Mouse (Mus musculus) liver, postnatal 0 days (tissue): ENCODE measurements around the gene Dus2. TPM values are rescaled to one million over a fixed set of nuclear protein-coding genes. Genes with fewer than 3 reads are reported as not detected.

Experiments used
- ATAC-seq: fragments of 200-750 bp; cut with Nextera tagmentation; 2 replicates; pipeline ENCODE4 v1.8.0; 2017; ENCODE audit warnings: mild to moderate bottlenecking, moderate library complexity
- DNase-seq: peaks from one replicate; pipeline ENCODE4 v3.0.0-alpha.2; 2016
- H3K27ac ChIP-seq: fragments of 300-500 bp; sonication (generic); 2 replicates; pipeline ENCODE4 v1.5.1; 2014; ENCODE audit warnings: antibody characterized with exemption, moderate library complexity, mild to moderate bottlenecking, low read depth
- H3K27me3 ChIP-seq: fragments of 300-500 bp; sonication (generic); 2 replicates; pipeline ENCODE4 v1.6.1; 2014; ENCODE audit warnings: low read length, control low read depth, mixed read lengths; ENCODE audit not compliant: insufficient read depth
- H3K36me3 ChIP-seq: fragments of 300-500 bp; sonication (generic); replicated peaks from 2 replicates; pipeline ENCODE4 v1.6.1; 2014; ENCODE audit warnings: mild to moderate bottlenecking, control low read depth, low read length, moderate library complexity, mixed read lengths; ENCODE audit not compliant: insufficient read depth
- H3K4me1 ChIP-seq: fragments of 300-500 bp; sonication (generic); 2 replicates; pipeline ENCODE4 v1.6.1; 2014; ENCODE audit warnings: antibody characterized with exemption, mild to moderate bottlenecking, control low read depth; ENCODE audit not compliant: insufficient read depth
- H3K4me2 ChIP-seq: fragments of 300-500 bp; sonication (generic); 2 replicates; pipeline ENCODE4 v1.6.1; 2014; ENCODE audit warnings: low read depth, mild to moderate bottlenecking, low read length, moderate library complexity, mixed read lengths
- H3K4me3 ChIP-seq: fragments of 300-500 bp; sonication (generic); 2 replicates; pipeline ENCODE4 v1.5.1; 2014; ENCODE audit warnings: low read depth, low read length
- H3K9ac ChIP-seq: fragments of 300-500 bp; sonication (generic); replicated peaks from 2 replicates; pipeline ENCODE4 v1.6.1; 2014; ENCODE audit warnings: mild to moderate bottlenecking, moderate library complexity
- H3K9me3 ChIP-seq: fragments of 300-500 bp; sonication (generic); 2 replicates; pipeline ENCODE4 v1.6.1; 2016; ENCODE audit warnings: mild to moderate bottlenecking, control low read depth, low read length, mixed read lengths
- CTCF ChIP-seq: sonication (generic); IDR thresholded peaks from 2 replicates; pipeline ENCODE4 v1.5.1; 2016; ENCODE audit warnings: antibody characterized with exemption, low read depth
- EP300 ChIP-seq: IDR thresholded peaks from 2 replicates; pipeline ENCODE4 v1.6.1; 2016; ENCODE audit warnings: antibody characterized with exemption, low read depth, mild to moderate bottlenecking
- WGBS: fragments of 180-500 bp; shearing (Covaris S2); extraction: QIAGEN DNeasy Blood & Tissue Kit; methylation state at CpG from one replicate; pipeline ENCODE4 v1.1.7; 2014; ENCODE audit not compliant: insufficient replicate concordance; 5-methylcytosine and 5-hydroxymethylcytosine counted together
- polyA plus RNA-seq: library from polyadenylated mRNA; unstranded; fragments of >200 nt; fragmentation: Nextera tagmentation; extraction: Ambion mirVana; gene quantifications from 2 replicates; pipeline ENCODE4 v1.2.1, GENCODE M21; 2015

Gene Dus2
- 8.2 and 9.5 TPM in 2 replicates for polyA plus RNA-seq

- WGBS = 13% methylated on average over 15 of the region's 15 CpGs
- ATAC-seq = peak; percentile 70
- no peak within 1 kb of the TSS for H3K27ac ChIP-seq
- H3K4me2 ChIP-seq = no peak within 1 kb of the TSS
- no peaks in the 10 kb centered on the region for H3K36me3 ChIP-seq
- no peaks in the 10 kb centered on the region for H3K9me3 ChIP-seq
- no peak within 1 kb of the TSS for H3K9ac ChIP-seq
- peak; percentile 90 for DNase-seq
- TF ChIP-seq EP300 (no peak), CTCF (peak; percentile 96)
- H3K27me3 ChIP-seq = no peaks in the 10 kb centered on the region
- H3K4me3 ChIP-seq = no peak within 1 kb of the TSS
- peaks cover 10% of the 10 kb centered on the region for H3K4me1 ChIP-seq
Measured at GRCm38 (mm10) chr8:105990856-105991387, at the start of gene Dus2. Gene Dus2 (plus strand): TSS chr8:105991337.

DNA sequence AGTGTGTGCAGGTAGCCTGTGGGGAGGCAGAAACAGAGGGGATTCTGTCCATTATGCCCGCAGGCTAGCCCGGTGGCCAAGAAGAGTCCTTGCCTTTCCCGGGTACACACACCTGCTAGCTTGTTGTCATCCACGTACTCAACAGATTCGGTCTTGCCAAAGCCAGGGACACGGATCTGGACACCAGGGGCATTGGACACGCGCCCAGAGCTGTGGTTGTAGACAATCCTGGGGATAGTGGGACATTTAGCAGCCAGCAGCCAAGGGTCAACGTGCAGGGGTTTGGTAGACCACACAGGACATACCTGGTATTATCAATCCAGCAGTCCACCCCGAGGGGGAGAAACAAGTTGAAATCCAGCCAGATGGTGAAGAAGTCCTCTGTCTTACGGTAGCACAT is 49.1 kb upstream of the Dus2 start:
- Histone ChIP-seq H3K27ac (peak overlapping the region; percentile 94), H3K4me2 (peak overlapping the region; percentile 67), H3K9ac (peak overlapping the region; percentile 57), H3K4me1 (peaks cover 5% of the 10 kb centered on the region; the same call in 1 of the 2 replicates), H3K9me3 (no peaks in the 10 kb centered on the region), H3K4me3 (peak overlapping the region; percentile 45), H3K27me3 (no peaks in the 10 kb centered on the region), H3K36me3 (peaks cover 17% of the 10 kb centered on the region)
- ATAC-seq (peak; percentile 53), DNase-seq (peak; percentile 69)
- 73% methylated on average over 11 of the region's 11 CpGs for WGBS
- TF ChIP-seq CTCF (no peak), EP300 (no peak)

DNA sequence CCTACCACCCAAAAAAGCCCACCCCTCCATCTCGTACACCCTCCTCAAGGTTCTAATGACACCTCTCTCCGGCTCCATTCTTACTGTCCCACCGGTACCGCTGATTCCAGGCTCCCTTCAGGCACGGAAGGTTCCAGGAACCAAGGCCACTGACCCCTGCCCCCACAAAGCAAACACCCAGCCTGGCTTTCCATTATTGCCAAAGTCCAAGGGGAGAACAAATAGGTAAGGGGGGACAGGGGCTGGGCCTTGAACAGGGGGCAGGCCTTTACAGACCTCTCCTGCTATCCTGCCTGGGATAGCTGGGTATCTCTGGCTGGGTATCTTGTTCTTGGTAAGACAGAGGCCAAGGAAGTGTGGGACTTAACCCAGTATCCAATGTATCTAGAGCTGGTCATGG is 48.6 kb upstream of the Dus2 start:
- ATAC-seq = peak; percentile 83
- Histone ChIP-seq H3K4me3 (peak overlapping the region; percentile 45), H3K36me3 (peaks cover 20% of the 10 kb centered on the region), H3K4me2 (peak overlapping the region; percentile 67), H3K4me1 (peaks cover 5% of the 10 kb centered on the region; the same call in 1 of the 2 replicates), H3K27ac (peak overlapping the region; percentile 94), H3K9ac (peak overlapping the region; percentile 59), H3K9me3 (no peaks in the 10 kb centered on the region), H3K27me3 (no peaks in the 10 kb centered on the region)
- peak; percentile 71 for DNase-seq
- peak; percentile 80; the same call in 1 of the 2 replicates for TF ChIP-seq EP300
- no peak for TF ChIP-seq CTCF
- WGBS = 70% methylated on average over 5 of the region's 5 CpGs

DNA sequence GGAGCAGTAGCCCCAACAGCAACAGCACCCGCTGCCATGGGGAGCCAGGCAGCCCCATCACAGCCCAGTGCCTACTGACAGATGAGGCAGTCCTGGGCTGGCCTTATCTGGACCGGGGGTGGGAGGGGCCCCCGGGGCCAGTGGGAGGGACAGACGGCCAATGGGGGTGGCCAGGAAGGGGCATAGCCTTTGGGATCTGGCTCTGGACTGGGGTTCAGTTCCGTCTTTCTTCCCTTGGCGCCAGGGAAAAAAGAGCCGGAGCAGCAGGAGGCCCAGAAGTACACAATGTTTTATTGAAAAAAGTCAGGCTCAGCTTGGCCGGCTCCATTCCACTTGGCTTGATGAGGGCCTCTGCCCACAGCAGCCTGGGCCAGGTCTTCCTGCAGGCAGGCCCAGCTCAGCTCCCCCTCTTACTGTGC is 47.8 kb upstream of the Dus2 start, which contains the start of gene Lcat:
Gene Lcat (minus strand): TSS at position 62 of the 419 bp plus-strand sequence.
- Histone ChIP-seq H3K4me2 (peak within 1 kb of the TSS; percentile 67), H3K4me1 (peaks cover 5% of the 10 kb centered on the region; the same call in 1 of the 2 replicates), H3K36me3 (peaks cover 28% of the 10 kb centered on the region), H3K27me3 (no peaks in the 10 kb centered on the region), H3K4me3 (peak within 1 kb of the TSS; percentile 45), H3K9me3 (no peaks in the 10 kb centered on the region), H3K27ac (peak within 1 kb of the TSS; percentile 94), H3K9ac (peak within 1 kb of the TSS; percentile 59)
- peak; percentile 76 for ATAC-seq
- WGBS = 45% methylated on average over 8 of the region's 8 CpGs
- TF ChIP-seq EP300 (no peak), CTCF (no peak)
- peak; percentile 78 for DNase-seq

- Histone ChIP-seq H3K9ac (no peak overlapping the region), H3K4me1 (0 out of 2 replicates have a peak, but pooled peaks cover 6% of the 10 kb centered on the region), H3K36me3 (peaks cover 43% of the 10 kb centered on the region), H3K4me2 (no peak overlapping the region), H3K4me3 (no peak overlapping the region), H3K27me3 (no peaks in the 10 kb centered on the region), H3K27ac (no peak overlapping the region), H3K9me3 (no peaks in the 10 kb centered on the region)
- peak; percentile 71 for DNase-seq
- TF ChIP-seq CTCF (no peak), EP300 (no peak)
- peak; percentile 57 for ATAC-seq
- WGBS = 59% methylated on average over 10 of the region's 10 CpGs
Measured at GRCm38 (mm10) chr8:105949350-105949749, 41.8 kb upstream of the Dus2 start.

GRCm38 (mm10) chr8:105951057-105951659 is 40.0 kb upstream of the Dus2 start:
- no peak overlapping the region for H3K9ac ChIP-seq
- DNase-seq = no peak
- 0 out of 2 replicates have a peak, but pooled peaks cover 6% of the 10 kb centered on the region for H3K4me1 ChIP-seq
- ATAC-seq = no peak
- no peak overlapping the region for H3K4me2 ChIP-seq
- no peaks in the 10 kb centered on the region for H3K9me3 ChIP-seq
- peaks cover 36% of the 10 kb centered on the region for H3K36me3 ChIP-seq
- TF ChIP-seq EP300 (no peak), CTCF (no peak)
- no peak overlapping the region for H3K27ac ChIP-seq
- WGBS = 77% methylated on average over 7 of the region's 7 CpGs
- no peaks in the 10 kb centered on the region for H3K27me3 ChIP-seq
- no peak overlapping the region for H3K4me3 ChIP-seq
